Comparison of ENCODE assay signal across 21 mouse cellular contexts in genomic region chr10:88214800-88215514, GRCm38 (mm10).
"Had no signal": no experiment of that assay in that cellular context is flagged by ENCODE, and none has a peak within 500 bp of the region (broad histone marks: within the 10 kb centered on the region; RNA-seq: fewer than 3 reads in every experiment).

No protein-coding gene starts in this region.

- ATAC-seq: liver, embryonic 12.5 days; midbrain, embryonic 16.5 days had no signal

- H3K27ac ChIP-seq: liver, embryonic 12.5 days; liver, embryonic 14.5 days; midbrain, embryonic 10.5 days; midbrain, embryonic 12.5 days; neural tube, embryonic 13.5 days; neural tube, embryonic 15.5 days; stomach, embryonic 15.5 days had no signal

- H3K9ac ChIP-seq: liver, embryonic 12.5 days; liver, embryonic 14.5 days; midbrain, embryonic 12.5 days; neural tube, embryonic 13.5 days; neural tube, embryonic 15.5 days; stomach, embryonic 15.5 days had no signal

- DNase-seq: lung, adult 18-20 months; lung, postnatal 10 days; lung, postnatal 4 days; midbrain, embryonic 14.5 days; retina, postnatal 1 day; right cerebral cortex, adult 18-20 months; right cerebral cortex, postnatal 25 days; right cerebral cortex, postnatal 4 days; spleen, adult 18-20 months; thymus, adult 18-20 months; thymus, postnatal 14 days; thymus, postnatal 36 days had no signal

- H3K4me1 ChIP-seq: liver, embryonic 12.5 days; midbrain, embryonic 10.5 days; midbrain, embryonic 12.5 days; neural tube, embryonic 13.5 days; neural tube, embryonic 15.5 days; stomach, embryonic 15.5 days had no signal

- H3K4me2 ChIP-seq: liver, embryonic 12.5 days; midbrain, embryonic 12.5 days; neural tube, embryonic 13.5 days; neural tube, embryonic 15.5 days; stomach, embryonic 15.5 days had no signal

- H3K4me3 ChIP-seq: liver, embryonic 12.5 days; midbrain, embryonic 10.5 days; midbrain, embryonic 12.5 days; myocyte; neural tube, embryonic 13.5 days; neural tube, embryonic 15.5 days; stomach, embryonic 15.5 days had no signal

- H3K9me3 ChIP-seq: liver, embryonic 12.5 days; midbrain, embryonic 10.5 days; midbrain, embryonic 12.5 days; neural tube, embryonic 13.5 days; neural tube, embryonic 15.5 days; stomach, embryonic 15.5 days had no signal

- H3K27me3 ChIP-seq: liver, embryonic 12.5 days; midbrain, embryonic 12.5 days; neural tube, embryonic 13.5 days; neural tube, embryonic 15.5 days; stomach, embryonic 15.5 days had no signal
